Mouse (Mus musculus) cerebellum, adult 9-11 months (tissue): ENCODE measurements at regions not wholly inside any gene's neighbourhood (a gene's known extent, or its start where the extent isn't known, plus 50 kb on each side); places are given as distances from the start of the nearest gene placed in this dataset.

ENCODE experiments used
- DNase-seq: peaks from one replicate; pipeline ENCODE4 v3.0.0; 2022

GRCm38 (mm10) chr4:64876924-64877323 lies 247.1 kb upstream of the Pappa start:
- no peak for DNase-seq

GRCm38 (mm10) chr4:64897935-64898334 lies 226.0 kb upstream of the Pappa start:
- no peak for DNase-seq

DNA sequence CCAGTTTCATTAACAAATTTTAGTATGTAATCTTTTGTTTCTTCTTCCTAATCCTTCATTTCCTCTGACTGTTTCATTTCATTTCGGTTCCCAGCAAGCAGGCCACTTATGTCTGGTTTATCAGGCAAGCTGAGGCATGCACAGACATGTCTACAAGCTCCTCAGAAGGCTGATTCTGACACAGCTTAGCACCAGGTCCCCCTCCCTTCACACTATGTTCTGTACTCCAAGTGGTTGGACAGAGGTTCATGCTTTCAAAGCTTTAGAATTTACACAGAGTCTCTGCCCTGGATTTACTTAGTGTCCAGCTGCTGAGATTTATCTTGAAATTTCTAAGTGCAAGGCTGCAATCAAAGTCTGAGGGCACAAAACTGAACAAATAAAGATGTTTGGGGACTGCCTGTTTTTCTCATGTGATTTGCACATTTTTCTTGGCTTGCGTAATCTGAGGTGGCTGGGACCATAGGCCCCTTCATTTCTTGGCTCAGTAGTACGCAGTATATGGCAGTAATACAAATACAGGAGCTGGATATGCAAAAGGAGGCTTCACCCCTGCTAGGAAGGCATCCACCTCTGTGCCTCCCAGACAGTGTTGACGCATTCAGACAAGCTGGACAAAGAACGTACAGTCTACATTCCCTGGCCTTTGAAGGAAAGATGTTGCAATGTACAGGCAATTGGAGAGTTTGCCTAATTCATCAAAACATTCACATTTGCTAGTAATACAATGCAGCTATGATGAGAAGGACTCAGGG lies 222.7 kb upstream of the Pappa start:
- no peak for DNase-seq

GRCm38 (mm10) chr4:64923751-64924150 lies 200.2 kb upstream of the Pappa start:
- no peak for DNase-seq

GRCm38 (mm10) chr4:64928553-64928952 lies 195.4 kb upstream of the Pappa start:
- no peak for DNase-seq

DNA sequence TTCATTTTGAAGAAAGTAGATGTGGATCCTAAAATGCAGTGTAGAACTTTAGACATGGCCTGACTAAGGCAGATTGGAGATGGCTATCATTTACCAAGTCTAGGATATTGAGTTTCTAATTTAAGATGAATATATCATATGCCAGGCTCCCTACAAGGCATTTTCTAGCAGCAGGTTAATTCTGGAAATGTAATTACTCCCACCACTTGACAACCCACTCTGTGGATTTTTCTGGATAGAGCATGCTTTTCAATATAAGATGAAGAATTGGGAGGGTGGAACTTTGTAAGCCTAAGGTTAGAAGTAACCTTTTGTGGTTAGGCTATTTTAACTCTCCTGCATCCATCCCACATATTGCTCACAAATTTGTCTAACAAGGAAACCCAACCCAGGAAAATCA lies 178.4 kb upstream of the Pappa start:
- DNase-seq, result no peak

DNA sequence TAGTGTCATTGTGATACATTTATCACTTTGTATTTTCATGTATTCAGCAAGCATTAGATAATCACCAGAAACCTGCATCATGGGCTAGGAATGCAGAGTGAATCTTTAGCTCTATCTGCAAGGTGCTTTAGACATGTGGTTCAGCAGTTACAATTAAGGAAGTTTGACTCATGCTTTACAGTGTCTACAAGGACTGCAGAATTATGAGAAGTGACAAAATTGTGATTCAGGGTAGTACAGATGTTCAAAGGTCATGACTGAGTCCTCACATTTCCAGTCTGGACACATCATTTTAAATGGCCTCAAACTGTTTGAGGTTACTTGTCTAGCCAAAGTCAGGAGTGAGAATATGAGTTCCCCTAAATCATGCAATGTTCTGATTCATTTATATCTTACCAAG lies 171.3 kb upstream of the Pappa start:
- no peak for DNase-seq

GRCm38 (mm10) chr4:64958843-64959242 lies 165.1 kb upstream of the Pappa start:
- DNase-seq, result no peak

DNA sequence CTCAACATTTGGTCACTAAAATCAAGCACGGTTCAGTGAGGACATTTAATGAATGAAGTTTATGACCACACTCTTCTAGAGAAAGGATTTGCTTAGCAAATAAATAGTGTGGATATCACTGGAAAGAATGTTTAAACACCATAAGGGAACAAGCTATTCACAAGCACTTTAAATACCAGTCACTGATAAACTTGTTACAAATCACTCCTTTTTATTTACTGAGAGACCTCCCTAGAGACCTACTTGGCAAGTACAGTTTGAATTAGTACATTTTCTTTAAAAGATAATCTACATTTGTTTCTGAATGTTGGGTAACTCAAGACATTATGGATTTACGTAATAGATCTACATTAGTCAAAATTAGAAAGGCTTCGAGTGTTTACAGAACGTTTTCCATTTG lies 162.2 kb upstream of the Pappa start:
- no peak for DNase-seq
